Mouse (Mus musculus) ES-Bruce4 (cell line): ENCODE measurements around the gene Crebrf.

Source experiments
- CTCF ChIP-seq: IDR thresholded peaks from one replicate; pipeline ENCODE4 v1.8.1; 2011; ENCODE audit warnings: low read depth, low read length
- EP300 ChIP-seq: IDR thresholded peaks from 2 replicates; pipeline ENCODE4 v1.6.1; 2011; ENCODE audit warnings: low read depth, low read length; ENCODE audit not compliant: insufficient read depth
- POLR2A ChIP-seq: IDR thresholded peaks from one replicate; pipeline ENCODE4 v1.8.1; 2011; ENCODE audit warnings: low read length; ENCODE audit not compliant: insufficient read depth

DNA sequence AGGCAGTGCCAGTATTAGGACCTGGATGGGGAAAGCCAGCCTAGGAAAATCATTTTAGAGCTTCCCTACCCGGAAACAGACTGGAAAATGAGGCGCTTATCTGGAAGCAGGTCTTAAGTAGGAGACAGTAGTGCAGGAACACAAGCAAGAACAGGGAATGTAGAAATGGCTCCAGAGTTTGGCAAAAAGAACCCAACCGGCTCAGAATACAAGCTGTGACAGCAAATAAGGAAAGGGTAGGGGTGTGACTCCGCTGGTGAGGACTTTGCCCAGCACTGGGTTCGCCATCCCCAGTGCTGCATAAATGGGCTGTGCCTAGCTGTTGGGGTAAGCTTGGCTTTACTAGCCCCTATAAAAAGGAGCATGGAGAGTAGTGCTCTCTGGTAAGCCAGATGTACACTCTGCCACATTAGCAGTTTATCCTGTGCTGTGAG is 66.2 kb downstream of the Crebrf start:
- TF ChIP-seq POLR2A (no peak), EP300 (no peak), CTCF (no peak)
